Mouse (Mus musculus) E14TG2a.4 (cell line): ENCODE results near the gene Ckm.

Source experiments
- CTCF ChIP-seq: conservative IDR thresholded peaks from 2 replicates; pipeline ENCODE4 v1.5.1; 2014; ENCODE audit warnings: low read length
- POU5F1 ChIP-seq: IDR thresholded peaks from 2 replicates; pipeline ENCODE4 v1.6.1; 2014; ENCODE audit warnings: low read length, borderline replicate concordance

DNA sequence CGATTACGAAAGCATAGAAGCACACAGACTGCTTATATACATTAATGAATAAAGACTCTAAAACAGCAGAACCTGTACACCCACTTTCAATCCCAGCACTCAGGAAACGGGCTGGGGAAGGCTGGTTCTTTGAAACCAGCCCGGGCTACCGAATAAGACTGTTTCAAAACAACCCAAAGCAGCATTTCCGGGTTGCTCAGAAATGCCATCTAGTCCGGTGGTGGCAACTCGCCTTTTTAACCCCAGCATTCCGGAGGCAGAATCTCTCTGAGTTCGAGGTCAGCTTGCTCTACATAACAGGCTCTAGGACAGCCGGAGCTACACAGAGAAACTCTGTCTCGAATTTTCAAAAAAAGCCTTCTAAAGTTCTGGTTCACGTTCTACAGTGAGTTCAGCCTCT, 45.9 kb upstream of the Ckm start:
- TF ChIP-seq CTCF: no peak
- no peak for TF ChIP-seq POU5F1
